Mouse (Mus musculus) macrophage (primary cell): Measurements from ENCODE around the gene Pdpn. TPM values are rescaled to one million over a fixed set of nuclear protein-coding genes. Genes with fewer than 3 reads are reported as not detected.
A peak's percentile ranks its signal among the peaks of the same experiment; 100 is the strongest.

ENCODE experiments used
- H3K27ac ChIP-seq: fragments of 350-480 bp; formaldehyde crosslinking; 2 replicates; pipeline ENCODE4 v1.9.0; 2021
- H3K36me3 ChIP-seq: fragments of 350-480 bp; formaldehyde crosslinking; 2 replicates; pipeline ENCODE4 v1.9.0; 2021; ENCODE audit errors: inconsistent target
- H3K4me3 ChIP-seq: fragments of 350-480 bp; formaldehyde crosslinking; 2 replicates; pipeline ENCODE4 v1.9.0; 2021; ENCODE audit errors: inconsistent target
- H3K79me2 ChIP-seq: fragments of 350-480 bp; formaldehyde crosslinking; 2 replicates; pipeline ENCODE4 v1.9.0; 2021; ENCODE audit errors: inconsistent target
- WGBS: methylation state at CpG from one replicate; pipeline ENCODE4 v1.1.7; 2026; ENCODE audit warnings: inconsistent platforms; ENCODE audit not compliant: missing documents; 5-methylcytosine and 5-hydroxymethylcytosine counted together
- polyA plus RNA-seq: library from polyadenylated mRNA; stranded (reverse); fragments of 250-400 nt; gene quantifications from 3 replicates; pipeline ENCODE4 v1.2.4, GENCODE M21; 2018; ENCODE audit warnings: inconsistent platforms

Gene Pdpn
- polyA plus RNA-seq, 1 experiment from 2014 or later, result 6.5 TPM

GRCm38 (mm10) chr4:143239117-143239516 lies 60.2 kb downstream of the Pdpn start:
- WGBS, result 19% methylated on average over 5 of the region's 5 CpGs
- no peaks in the 10 kb centered on the region for H3K79me2 ChIP-seq
- no peak overlapping the region for H3K4me3 ChIP-seq
- H3K27ac ChIP-seq, result no peak overlapping the region
- no peaks in the 10 kb centered on the region for H3K36me3 ChIP-seq

- no peak overlapping the region for H3K27ac ChIP-seq
- WGBS, result 17% methylated on average over 23 of the region's 23 CpGs
These were observed 60.9 kb downstream of the Pdpn start for GRCm38 (mm10) chr4:143238241-143239031.

GRCm38 (mm10) chr4:143231790-143232422 lies 67.5 kb downstream of the Pdpn start:
- Histone ChIP-seq H3K4me3 (no peak overlapping the region), H3K36me3 (no peaks in the 10 kb centered on the region), H3K27ac (no peak overlapping the region), H3K79me2 (no peaks in the 10 kb centered on the region)
- 86% methylated on average over 10 of the region's 10 CpGs for WGBS

More at GRCm38 (mm10) chr4:143238241-143239031, 60.9 kb downstream of the Pdpn start:
- Histone ChIP-seq H3K4me3 (peak overlapping the region; percentile 14; the same call in 1 of the 2 replicates), H3K36me3 (no peaks in the 10 kb centered on the region), H3K79me2 (no peaks in the 10 kb centered on the region)

- Histone ChIP-seq H3K4me3 (no peak overlapping the region), H3K79me2 (no peaks in the 10 kb centered on the region), H3K36me3 (no peaks in the 10 kb centered on the region), H3K27ac (no peak overlapping the region)
- 88% methylated on average over 3 of the region's 3 CpGs for WGBS
These were observed 68.3 kb downstream of the Pdpn start for GRCm38 (mm10) chr4:143231110-143231509.

GRCm38 (mm10) chr4:143227976-143228375 lies 71.4 kb downstream of the Pdpn start:
- Histone ChIP-seq H3K79me2 (no peaks in the 10 kb centered on the region), H3K4me3 (no peak overlapping the region), H3K27ac (no peak overlapping the region), H3K36me3 (no peaks in the 10 kb centered on the region)
- 86% methylated on average over 5 of the region's 5 CpGs for WGBS

- no peak overlapping the region for H3K4me3 ChIP-seq
- no peaks in the 10 kb centered on the region for H3K79me2 ChIP-seq
- WGBS, result 93% methylated on average over 9 of the region's 9 CpGs
These were observed 73.5 kb downstream of the Pdpn start for GRCm38 (mm10) chr4:143225886-143226285.

GRCm38 (mm10) chr4:143219316-143219751 lies 80.0 kb downstream of the Pdpn start:
- Histone ChIP-seq H3K4me3 (no peak overlapping the region), H3K36me3 (no peaks in the 10 kb centered on the region), H3K27ac (no peak overlapping the region), H3K79me2 (no peaks in the 10 kb centered on the region)
- 19% methylated on average over 9 of the region's 9 CpGs for WGBS

More at GRCm38 (mm10) chr4:143225886-143226285, 73.5 kb downstream of the Pdpn start:
- H3K36me3 ChIP-seq, result no peaks in the 10 kb centered on the region
- H3K27ac ChIP-seq, result no peak overlapping the region

GRCm38 (mm10) chr4:143218858-143219257 lies 80.5 kb downstream of the Pdpn start:
- no peaks in the 10 kb centered on the region for H3K79me2 ChIP-seq
- H3K4me3 ChIP-seq, result no peak overlapping the region
- WGBS, result 96% methylated on average over 2 of the region's 2 CpGs
- no peaks in the 10 kb centered on the region for H3K36me3 ChIP-seq
- H3K27ac ChIP-seq, result no peak overlapping the region

Other genes starting within 250 kb of the Pdpn start
- 15.1 to 17.2 TPM (median 15.4 TPM) in 3 replicates for gene Prdm2, start 86.6 kb downstream of the Pdpn start, polyA plus RNA-seq
- not detected in 3 replicates for gene Lrrc38, start 50.2 kb upstream of the Pdpn start, polyA plus RNA-seq
- gene Pramel1, start 94.9 kb upstream of the Pdpn start, polyA plus RNA-seq, result not detected in 3 replicates
- gene Pramef8, start 112.9 kb upstream of the Pdpn start, polyA plus RNA-seq, result 9.1 to 17.7 TPM (median 13.0 TPM) in 3 replicates
- not detected in 3 replicates for gene Oog4, start 150.8 kb upstream of the Pdpn start, polyA plus RNA-seq
- gene Gm13043, start 211.8 kb upstream of the Pdpn start, polyA plus RNA-seq, result not detected in 3 replicates
- not detected in 3 replicates for gene Gm13040, start 236.4 kb upstream of the Pdpn start, polyA plus RNA-seq